Mouse (Mus musculus): ENCODE data around the gene Cdca8.

Gene Cdca8

DNA sequence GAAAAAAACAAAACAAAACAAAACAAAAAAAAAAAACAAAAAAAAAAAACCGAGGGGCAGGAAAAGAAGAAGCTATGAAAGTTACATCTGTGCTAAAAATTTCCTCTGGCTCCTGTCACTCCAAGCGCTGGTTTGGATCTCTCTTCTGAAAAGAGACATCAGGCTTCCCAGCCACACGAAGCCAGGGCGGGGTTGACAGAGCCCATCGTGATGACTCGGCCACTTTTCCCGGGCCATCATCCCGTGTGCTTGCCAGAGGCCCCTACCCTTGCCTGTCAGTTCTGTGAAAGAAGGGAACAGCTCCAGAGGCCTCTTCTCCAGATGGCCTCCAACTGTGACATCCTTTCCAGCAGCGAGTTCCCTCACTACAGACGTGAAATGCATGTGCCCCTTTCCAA, 11.9 kb upstream of the Cdca8 start:
- DNase-seq: peak; percentile 32

DNA sequence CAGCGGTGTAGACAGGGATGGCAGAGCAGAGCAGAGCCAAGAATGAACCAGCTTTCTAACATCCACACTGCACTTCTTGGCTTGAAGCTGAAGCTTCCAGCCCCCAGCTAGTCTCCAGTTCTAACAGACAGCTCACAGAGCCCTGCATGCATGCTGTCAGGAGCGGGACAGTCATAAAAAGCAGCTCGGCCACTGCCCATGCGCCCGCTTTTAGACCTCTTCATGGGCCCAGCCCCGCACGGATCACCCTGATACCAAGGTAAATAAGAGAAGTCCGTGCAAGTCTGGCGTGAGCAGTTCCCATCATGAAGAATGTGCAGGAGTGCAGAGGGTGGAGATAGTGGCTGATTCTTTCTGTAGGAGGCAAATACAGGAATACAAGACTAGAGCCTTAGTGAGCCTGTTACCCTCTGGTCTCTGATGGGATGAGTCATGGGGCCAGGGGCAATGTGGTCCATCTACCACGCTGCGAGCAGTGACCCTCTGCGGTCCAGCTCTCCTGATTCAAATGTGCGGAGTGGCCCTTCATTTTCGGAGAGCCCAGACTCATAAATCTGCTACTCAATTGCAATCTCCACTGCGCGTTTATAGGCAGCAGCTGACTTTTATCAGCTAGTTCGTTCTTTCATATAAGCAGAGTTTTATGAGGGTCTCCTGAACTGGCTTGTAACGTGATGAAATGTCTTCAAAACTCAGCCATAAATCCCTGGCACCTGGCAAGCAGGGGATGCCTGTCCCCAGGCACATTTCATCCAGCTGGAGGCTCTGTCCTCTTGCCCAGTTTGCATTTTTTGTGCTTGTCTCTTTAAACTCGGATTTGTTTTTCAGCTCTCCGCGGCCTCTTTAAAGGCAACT, 11.3 kb upstream of the Cdca8 start:
- peak; percentile 17 for DNase-seq

DNA sequence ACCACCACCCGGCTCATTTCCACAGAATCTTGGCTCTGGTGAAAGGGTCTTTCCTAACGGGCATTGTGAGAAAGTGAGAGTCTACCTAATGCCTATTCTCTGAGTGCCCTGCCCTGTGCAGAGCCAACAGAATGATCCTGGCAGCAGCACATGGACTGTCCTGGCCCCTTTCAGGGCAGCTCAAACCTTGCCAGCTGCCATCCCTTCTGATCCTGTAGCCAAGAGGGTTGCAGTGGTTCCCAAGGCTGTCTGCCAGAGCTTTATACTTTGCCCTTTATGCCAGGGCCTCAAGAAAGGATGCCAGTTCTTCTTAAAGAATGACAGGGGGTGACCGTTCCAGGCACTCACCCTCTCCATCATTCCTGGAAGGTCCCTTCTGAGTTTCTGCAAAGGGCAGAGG, 10.4 kb upstream of the Cdca8 start:
- no peak for DNase-seq

DNA sequence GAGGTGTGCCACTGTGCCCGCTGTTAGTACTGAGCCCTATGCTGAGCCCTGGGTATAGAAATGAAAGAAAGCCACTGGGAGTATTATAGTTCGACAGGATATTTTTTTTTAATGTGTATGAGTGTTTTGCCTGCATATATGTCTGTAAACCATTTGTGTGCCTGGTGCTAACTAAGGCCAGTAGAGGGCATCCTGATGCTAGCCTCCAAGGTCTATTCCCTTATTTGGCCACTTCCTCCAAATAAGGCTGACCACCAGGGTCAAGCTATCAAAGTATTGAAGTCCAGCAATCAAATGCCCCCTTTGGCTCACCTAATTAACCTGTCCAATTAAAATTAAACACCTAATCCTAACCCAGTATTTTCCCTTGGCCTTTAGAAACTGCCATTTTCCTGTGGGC, 5.8 kb upstream of the Cdca8 start:
- no peak for DNase-seq

- no peak for DNase-seq
Measured at GRCm38 (mm10) chr4:124943781-124944180, 4.7 kb upstream of the Cdca8 start.

DNA sequence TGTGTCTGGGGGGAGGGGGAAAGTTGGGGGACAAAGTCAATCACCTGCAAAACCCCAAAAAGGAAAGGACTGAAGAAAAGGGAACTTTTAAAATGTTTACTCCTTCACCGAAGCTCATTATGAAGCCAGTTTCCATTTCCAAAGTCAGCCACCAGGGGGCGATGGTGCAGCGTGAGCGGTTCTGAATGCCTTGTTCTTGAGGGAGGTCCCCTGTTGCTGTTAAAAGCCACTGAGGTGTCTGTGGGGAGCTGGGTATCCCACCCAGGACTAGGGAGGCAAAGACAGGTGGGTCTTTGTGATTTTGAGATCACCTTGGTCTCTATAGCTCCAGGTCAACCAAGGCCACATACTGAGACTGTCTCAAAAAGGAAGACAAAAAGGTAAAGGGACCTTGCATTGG, 3.9 kb upstream of the Cdca8 start:
- DNase-seq: peak; percentile 87

GRCm38 (mm10) chr4:124936613-124937471, 2.3 kb downstream of the Cdca8 start, which contains the start of gene 9930104L06Rik:
TSS of gene 9930104L06Rik (plus strand) at chr4:124937048.
- peak; percentile 93 for DNase-seq

DNA sequence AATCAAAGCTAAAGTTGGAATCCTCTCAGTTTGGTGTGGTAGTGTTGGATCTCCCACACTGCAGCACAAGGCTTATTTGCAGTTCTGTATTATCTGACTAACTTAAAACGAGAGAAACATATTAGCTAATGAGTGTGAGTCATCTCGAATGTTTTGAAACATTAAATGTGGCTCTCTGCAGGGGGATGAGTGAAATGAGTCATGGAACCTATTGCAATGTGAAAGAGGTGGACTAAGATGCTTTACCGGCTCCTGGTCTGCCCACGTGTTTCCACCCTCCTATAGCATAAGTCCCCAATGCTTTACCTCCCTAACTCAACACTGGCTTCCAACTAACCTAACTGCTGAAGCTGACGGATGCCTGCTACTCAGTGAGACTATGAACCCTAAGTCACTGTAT, 11.0 kb downstream of the Cdca8 start:
- DNase-seq: no peak

DNA sequence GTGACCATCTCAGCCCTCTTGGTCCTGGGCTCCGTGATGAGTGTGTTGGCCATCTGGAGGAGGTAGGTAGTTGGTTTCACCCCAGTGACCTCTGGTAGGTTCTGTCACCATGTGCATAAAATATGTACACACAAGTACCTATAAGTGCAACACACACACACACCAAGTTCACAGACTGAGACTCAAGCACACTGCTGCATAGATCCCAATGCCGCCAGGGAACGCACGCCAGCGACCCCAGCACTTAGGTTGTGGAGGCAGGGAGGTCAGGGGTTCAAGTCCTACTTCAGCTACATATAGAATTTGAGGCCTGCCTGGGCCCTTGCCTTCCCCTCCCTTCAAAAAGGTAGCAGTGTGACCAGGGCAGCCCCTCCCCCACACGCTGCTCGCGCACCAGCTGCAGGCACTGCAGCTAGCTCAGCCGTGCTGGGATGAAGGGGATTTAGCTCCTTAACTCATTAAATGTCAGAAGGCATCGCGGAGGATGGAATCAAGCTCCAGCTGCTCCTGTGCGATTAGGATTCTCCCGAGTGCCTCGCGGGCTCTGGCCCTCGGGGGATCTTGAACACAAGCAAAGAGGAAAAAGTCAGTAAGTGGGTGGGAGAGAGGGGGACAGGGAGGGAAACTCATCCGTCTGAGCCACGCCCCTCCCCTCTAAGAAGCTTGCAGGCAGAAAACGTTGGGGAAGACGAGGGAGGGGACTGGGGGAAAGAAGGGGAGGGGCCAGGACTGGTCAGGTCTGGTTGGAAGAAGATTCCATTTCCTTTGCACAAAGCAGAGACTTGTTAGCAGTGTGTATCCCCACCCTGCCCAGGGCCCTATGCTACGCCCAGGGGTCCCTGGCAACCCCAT, 32.9 kb downstream of the Cdca8 start:
- DNase-seq: no peak

- DNase-seq: no peak
Measured at GRCm38 (mm10) chr4:124905417-124905816, 33.7 kb downstream of the Cdca8 start.

GRCm38 (mm10) chr4:124899906-124900305, 39.2 kb downstream of the Cdca8 start:
- DNase-seq: no peak

GRCm38 (mm10) chr4:124898428-124898827, 40.7 kb downstream of the Cdca8 start:
- DNase-seq: no peak

GRCm38 (mm10) chr4:124894508-124895428, 44.3 kb downstream of the Cdca8 start:
- DNase-seq: no peak

GRCm38 (mm10) chr4:124893769-124894168, 45.3 kb downstream of the Cdca8 start:
- DNase-seq: no peak

- DNase-seq: no peak
Measured at GRCm38 (mm10) chr4:124890831-124891230, 48.3 kb downstream of the Cdca8 start.

DNA sequence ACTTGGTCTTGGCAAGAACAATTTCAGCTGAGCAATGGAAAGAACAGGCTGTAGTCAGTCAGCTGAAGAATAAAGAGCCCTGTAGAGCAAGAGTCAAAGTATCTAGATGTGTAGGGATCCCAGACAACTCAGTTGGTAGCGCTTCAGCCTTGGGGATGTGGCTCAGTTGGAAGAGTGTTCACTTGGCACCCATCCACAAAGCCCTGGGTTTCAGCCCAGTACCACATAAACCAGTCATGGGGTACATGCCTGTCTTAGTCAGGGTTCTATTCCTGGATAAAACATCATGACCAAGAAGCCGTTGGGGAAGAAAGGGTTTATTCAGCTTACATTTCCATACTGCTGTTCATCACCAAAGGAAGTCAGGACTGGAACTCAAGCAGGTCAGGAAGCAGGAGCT, 49.2 kb downstream of the Cdca8 start:
- no peak for DNase-seq

DNA sequence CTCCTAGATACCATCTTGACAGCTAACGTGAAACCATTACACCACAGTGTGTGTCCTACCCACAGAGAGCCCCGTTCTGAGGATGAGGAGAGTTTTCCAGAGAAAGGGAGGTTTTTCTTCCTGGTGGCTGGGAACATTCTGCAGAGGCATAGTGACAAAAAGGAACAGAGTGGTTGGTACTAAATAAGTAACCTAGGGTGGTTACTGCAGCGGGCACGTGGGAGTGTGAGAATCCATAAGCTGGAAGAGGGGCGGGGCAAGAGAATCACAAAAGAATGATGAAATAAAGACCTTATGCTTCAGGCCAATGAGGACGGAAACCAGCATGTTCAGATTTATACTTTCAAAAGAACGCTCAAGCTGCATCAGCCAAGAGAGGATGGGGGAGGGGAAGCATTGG, 50.4 kb downstream of the Cdca8 start:
- no peak for DNase-seq

GRCm38 (mm10) chr4:124882151-124882729, 56.9 kb downstream of the Cdca8 start:
- peak; percentile 38 for DNase-seq

DNA sequence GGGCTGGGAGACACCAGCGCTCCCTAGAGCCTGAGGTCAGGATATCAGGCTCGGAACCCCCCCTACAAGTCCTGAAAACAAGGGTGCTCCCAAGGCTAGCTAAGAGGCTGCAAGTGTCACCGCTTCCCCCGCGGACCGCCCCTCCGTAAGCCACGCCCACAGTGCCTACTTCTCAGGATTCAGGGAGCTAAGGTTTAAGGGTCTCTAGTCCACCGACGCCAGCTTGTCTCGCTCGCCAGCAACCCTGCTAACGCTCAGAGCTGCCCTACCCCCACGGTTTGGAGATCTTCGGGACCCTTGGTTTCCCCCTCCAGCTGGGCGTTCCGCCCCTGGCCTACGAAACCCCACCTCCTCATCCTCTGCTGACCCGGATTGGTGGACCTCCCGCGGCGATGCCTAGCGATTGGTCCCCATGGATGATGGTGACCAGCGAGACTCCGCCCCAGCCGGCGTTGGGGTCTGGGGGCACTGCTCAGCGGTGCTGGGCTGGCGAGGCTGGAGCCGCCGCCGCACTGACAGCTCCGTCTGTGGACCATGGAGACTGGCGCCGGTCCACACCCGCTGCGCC, 57.7 kb downstream of the Cdca8 start:
- DNase-seq: no peak

GRCm38 (mm10) chr4:124880599-124880998, 58.5 kb downstream of the Cdca8 start, which contains the start of gene Epha10:
TSS of gene Epha10 (plus strand) at chr4:124880899.
- no peak for DNase-seq

DNA sequence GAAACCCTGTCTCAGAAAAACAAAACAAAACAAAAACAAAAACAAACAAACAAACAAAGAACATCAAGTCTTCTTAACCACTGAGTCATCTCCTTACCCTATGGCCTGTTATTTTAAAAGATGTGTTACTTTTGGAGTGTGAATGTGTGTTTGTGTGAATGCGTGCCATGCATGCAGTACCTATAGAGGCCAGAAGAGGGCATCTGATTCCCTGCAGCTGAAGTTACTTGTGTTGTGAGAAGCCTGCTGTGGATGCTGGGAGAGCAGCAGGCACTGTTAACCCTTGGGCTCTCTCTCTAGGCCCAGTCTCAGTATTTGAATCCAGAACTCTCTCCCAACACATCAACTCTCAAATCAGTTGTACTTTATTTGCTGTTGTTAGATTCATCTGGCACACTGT, 66.4 kb downstream of the Cdca8 start:
- no peak for DNase-seq

All from lung, postnatal 14 days (tissue).